Mouse (Mus musculus): ENCODE measurements around the gene Cfap299.
A peak's percentile ranks its signal among the peaks of the same experiment; 100 is the strongest.
"Not testable (repeated sequence)": the region's sequence is repeated elsewhere in the genome, so short reads cannot be mapped to it uniquely, and the experiment has no call there.

The Cfap299 gene

GRCm38 (mm10) chr5:98541333-98541732, 212.2 kb downstream of the Cfap299 start:
- DNase-seq: no peak

- DNase-seq: no peak
Observed at GRCm38 (mm10) chr5:98550285-98550684, 221.2 kb downstream of the Cfap299 start.

GRCm38 (mm10) chr5:98550873-98551272, 221.8 kb downstream of the Cfap299 start:
- DNase-seq: no peak

DNA sequence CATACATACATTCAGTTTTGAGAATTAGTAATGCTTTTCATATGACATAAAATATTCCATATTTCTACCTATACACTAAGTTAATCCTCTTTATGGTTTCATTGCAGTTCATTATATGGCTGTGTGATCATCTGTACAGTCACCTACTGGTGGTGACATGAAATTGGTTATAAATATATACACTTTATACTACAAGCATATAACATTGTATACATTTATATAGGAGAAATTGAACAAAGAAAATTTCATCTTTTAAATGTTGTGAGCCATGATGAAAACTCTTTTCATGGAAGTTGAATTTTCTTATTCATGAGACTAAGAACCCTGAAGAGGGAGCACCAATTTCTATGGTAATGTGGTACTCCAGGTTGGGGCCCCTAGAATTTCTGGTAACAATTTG, 223.3 kb downstream of the Cfap299 start, which contains the start of gene Gm11111:
Gm11111 (plus strand) TSS at position 301 of the 400 bp plus-strand sequence.
- DNase-seq: no peak

DNA sequence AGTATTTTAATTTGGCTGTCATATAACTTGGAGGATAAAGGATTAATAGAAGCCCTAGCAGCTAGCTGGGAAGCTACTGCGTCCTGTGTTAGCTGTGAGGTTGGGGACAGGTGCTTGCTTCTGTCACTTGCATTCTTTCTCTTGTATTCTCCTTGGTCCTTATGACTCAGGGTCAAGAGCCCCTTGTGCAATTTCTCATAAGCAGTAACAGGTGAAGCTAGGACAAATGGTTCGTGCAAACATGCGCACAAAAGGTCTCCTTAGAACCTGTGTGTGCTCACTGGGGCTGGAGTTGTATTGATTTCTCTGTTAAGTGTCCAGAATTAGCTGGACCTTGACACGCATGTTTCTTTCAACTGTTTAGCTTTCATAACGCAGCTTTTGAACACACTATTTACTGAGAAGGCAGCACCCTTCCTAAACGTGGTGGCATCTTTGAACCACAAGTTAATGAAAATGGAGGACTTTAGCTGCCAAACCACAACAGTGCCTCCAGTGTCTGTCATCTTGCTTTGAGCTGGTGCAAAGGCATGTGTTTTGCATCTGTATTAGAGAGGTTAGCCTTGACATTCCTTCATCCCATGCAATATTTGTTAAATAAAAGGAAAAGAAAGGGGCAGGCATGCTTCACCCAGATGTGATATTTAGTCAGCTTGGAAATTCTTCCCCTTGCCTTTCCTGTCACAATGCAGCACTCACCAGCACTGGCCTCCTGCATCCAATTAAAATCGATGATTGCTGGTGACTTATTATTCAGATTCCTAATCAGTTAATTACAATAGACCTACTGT, 223.9 kb downstream of the Cfap299 start:
- DNase-seq: no peak

GRCm38 (mm10) chr5:98561301-98561700, 232.2 kb downstream of the Cfap299 start:
- peak in 1 of 2 experiments; percentile 2 for DNase-seq

DNA sequence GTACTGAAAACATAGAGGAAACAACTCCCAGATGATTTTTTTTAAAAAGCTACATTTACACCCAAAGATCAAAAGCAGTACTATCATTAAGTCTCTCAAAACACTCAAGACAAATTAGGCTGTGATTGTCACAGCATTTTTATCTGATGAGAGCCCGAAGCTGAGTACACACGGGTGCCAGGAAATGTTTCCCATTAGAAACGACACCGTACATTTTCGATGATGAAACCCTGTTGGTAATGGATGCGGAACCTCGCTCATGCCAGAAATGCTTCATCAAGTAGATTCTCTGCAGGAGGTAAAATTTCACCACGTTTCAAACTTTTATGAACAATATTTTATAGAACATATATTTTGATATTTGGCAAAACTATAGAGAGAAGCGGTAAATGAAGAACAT, 233.7 kb downstream of the Cfap299 start:
- no peak for DNase-seq

- DNase-seq: no peak
Observed at GRCm38 (mm10) chr5:98563801-98564200, 234.7 kb downstream of the Cfap299 start.

GRCm38 (mm10) chr5:98566461-98567193, 237.5 kb downstream of the Cfap299 start:
- DNase-seq: no peak

DNA sequence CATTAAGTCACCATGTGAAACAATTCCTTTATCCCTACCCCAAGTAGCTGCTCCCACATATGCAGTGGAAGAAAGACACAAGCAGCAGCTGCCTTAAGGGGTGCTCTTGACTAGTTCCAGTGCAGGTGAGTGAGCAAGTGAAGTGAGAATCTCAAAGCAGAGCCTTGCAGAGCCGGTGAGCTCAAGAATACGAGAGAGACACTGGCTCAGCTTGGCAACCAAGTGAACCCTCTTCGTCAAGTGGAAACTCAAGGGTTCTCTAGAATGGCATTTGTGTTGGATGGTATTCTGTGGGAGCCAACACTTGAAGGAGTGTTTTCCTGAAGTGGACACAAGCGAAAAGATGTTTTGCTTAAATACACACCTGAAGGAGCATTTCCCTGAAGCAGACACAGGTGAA, 239.4 kb downstream of the Cfap299 start:
- DNase-seq: no peak

- no peak for DNase-seq
Observed at GRCm38 (mm10) chr5:98569029-98569513, 240.0 kb downstream of the Cfap299 start.

DNA sequence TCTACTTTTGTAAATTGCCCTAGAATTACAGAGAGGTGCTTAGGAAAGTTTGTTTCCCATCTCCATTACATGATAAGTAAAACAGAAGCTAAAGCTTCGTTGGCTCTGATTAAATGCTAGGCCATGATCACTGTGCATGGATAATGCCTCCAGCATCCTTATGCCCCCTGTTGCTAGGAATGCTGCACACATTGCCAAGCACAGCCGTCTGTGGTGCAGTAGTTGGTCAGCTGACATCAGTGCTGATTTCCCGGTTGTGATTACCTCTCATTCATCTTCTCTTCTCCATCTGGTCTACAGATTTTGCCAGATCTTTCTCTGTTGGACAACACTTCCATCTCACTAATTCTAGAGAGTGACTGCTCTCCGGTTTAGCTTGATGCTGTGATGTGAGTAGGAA, 243.3 kb downstream of the Cfap299 start:
- no peak for DNase-seq

GRCm38 (mm10) chr5:98574711-98575470, 245.8 kb downstream of the Cfap299 start:
- DNase-seq: no peak

- no peak for DNase-seq
Observed at GRCm38 (mm10) chr5:98575471-98575834, 246.3 kb downstream of the Cfap299 start.

DNA sequence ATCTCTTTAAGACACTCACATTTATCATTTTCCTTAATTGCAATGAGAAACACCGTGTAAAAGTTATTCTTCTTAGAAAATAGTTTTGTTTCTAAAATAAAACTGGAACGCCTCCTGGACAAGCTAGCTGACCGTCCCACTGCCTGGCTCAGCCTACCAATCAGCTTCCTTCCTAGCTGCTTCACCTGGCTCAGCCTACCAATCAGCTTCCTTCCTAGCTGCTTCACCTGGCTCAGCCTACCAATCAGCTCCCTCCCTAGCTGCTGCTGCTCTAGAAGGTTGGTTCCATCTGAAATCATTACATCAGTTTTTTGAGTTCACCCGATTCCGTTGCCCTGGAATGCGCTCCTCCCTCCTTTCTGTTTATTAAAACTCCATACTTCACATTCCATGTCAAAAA, 247.4 kb downstream of the Cfap299 start:
- not testable (repeated sequence) for DNase-seq

- no peak for DNase-seq
Observed at GRCm38 (mm10) chr5:98578398-98578797, 249.3 kb downstream of the Cfap299 start.

- DNase-seq: no peak
Observed at GRCm38 (mm10) chr5:98580811-98581210, 251.7 kb downstream of the Cfap299 start.

DNA sequence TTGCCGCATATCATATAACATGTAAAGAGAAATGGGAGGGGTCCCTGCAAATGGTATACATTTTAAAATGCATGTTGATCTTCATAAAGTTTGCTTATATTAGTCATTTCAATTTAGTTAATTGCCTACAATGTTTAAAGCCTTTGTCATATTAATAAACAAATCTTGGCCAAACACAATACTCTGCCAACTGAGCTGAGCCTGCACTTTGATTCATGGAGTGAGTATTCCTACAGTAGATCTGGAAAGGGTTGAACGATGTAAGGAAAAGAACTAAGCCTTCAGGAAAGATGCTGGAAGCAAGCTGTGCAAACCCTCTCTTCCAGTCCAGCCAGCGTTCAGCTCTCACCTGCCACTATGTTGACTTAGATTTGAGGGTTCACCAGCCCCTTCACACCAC, 252.9 kb downstream of the Cfap299 start:
- no peak for DNase-seq

DNA sequence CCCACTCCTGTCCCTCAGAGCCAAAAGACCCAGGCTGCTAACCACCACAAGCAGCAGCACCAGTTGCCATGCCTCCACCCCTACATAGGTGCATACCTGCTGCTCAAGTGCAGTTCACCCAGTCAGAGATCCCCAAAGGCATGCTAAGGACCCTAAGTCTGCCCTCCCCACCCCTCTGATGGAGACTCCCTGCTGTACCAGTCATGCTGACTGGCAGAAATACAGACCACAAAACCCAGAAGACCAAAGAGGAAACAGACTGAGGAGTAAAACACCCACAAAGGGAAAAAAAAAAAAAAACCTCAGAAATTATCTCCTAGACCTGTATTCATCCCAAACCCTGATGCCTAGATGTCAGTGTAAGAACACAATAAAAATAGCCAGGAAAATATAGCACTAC, 256.8 kb downstream of the Cfap299 start:
- no peak for DNase-seq

- no peak for DNase-seq
Observed at GRCm38 (mm10) chr5:98613511-98613910, 284.4 kb downstream of the Cfap299 start.

GRCm38 (mm10) chr5:98616902-98617301, 287.8 kb downstream of the Cfap299 start:
- DNase-seq: no peak

GRCm38 (mm10) chr5:98617416-98617815, 288.3 kb downstream of the Cfap299 start:
- peak in 1 of 2 experiments; percentile 1 for DNase-seq

DNA sequence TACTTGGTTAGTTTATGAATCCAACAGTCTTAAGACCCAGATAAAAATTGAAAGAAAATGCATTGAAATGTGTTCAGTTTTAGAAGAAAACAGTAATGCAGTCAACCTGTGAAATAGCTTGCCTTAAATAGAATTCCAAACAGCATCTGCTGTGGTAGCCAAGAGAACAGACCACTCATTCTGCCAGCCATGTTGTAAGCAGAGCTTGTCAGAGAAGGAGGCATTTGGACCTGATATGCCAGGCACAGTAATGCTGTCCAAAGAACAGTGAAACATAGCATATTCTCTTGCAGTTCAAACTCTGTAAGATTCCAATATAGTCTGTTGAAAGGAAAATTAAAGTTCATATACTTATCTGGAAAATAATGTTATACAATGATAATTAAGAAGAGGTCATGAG, 321.2 kb downstream of the Cfap299 start:
- no peak for DNase-seq

Measured in kidney, postnatal 25 days (tissue).